Mouse (Mus musculus): ENCODE measurements around the gene Armc5. TPM values are rescaled to one million over a fixed set of nuclear protein-coding genes. Genes with fewer than 3 reads are reported as not detected.

The Armc5 gene
- polyA plus RNA-seq, 1 experiment from 2014 or later, result 12.8 TPM

Small RNA genes lying within 50 kb of the gene (microRNA-seq; reads per million reads assigned to microRNA genes)
- gene Mir3103, result not detected

Other genes starting within 250 kb of the Armc5 start
- 39.1 and 42.6 TPM in 2 replicates for gene Pycard, start 243.5 kb upstream of the Armc5 start, polyA plus RNA-seq (2015; fragmentation: Nextera tagmentation; extraction: Ambion mirVana)
- gene Trim72, start 233.4 kb upstream of the Armc5 start, polyA plus RNA-seq (2015; fragmentation: Nextera tagmentation; extraction: Ambion mirVana), result 0.76 and 1.0 TPM in 2 replicates
- gene Itgam, start 174.7 kb upstream of the Armc5 start, polyA plus RNA-seq (2015; fragmentation: Nextera tagmentation; extraction: Ambion mirVana), result 0.31 and 0.51 TPM in 2 replicates
- not detected in 2 replicates for gene Gm49368, start 174.7 kb upstream of the Armc5 start, polyA plus RNA-seq (2015; fragmentation: Nextera tagmentation; extraction: Ambion mirVana)
- gene Itgax, start 107.8 kb upstream of the Armc5 start, polyA plus RNA-seq (2015; fragmentation: Nextera tagmentation; extraction: Ambion mirVana), result 0.11 and 0.15 TPM in 2 replicates
- gene Itgad, start 83.0 kb upstream of the Armc5 start, polyA plus RNA-seq (2015; fragmentation: Nextera tagmentation; extraction: Ambion mirVana), result 0.25 TPM in 1 of 2 replicates, not detected in the other
- 617 and 701 TPM in 2 replicates for gene Cox6a2, start 31.0 kb upstream of the Armc5 start, polyA plus RNA-seq (2015; fragmentation: Nextera tagmentation; extraction: Ambion mirVana)
- gene 9130023H24Rik, start 689 bp downstream of the Armc5 start, polyA plus RNA-seq (2015; fragmentation: Nextera tagmentation; extraction: Ambion mirVana), result 5.8 and 6.5 TPM in 2 replicates
- 165 and 177 TPM in 2 replicates for gene Tgfb1i1, start 9.5 kb downstream of the Armc5 start, polyA plus RNA-seq (2015; fragmentation: Nextera tagmentation; extraction: Ambion mirVana)
- not detected in 2 replicates for gene Slc5a2, start 28.3 kb downstream of the Armc5 start, polyA plus RNA-seq (2015; fragmentation: Nextera tagmentation; extraction: Ambion mirVana)
- 16.6 and 17.3 TPM in 2 replicates for gene BC017158, start 60.8 kb downstream of the Armc5 start, polyA plus RNA-seq (2015; fragmentation: Nextera tagmentation; extraction: Ambion mirVana)
- gene Rgs10, start 181.4 kb downstream of the Armc5 start, polyA plus RNA-seq (2015; fragmentation: Nextera tagmentation; extraction: Ambion mirVana), result 12.3 and 13.0 TPM in 2 replicates
- gene Tial1, start 224.4 kb downstream of the Armc5 start, polyA plus RNA-seq (2015; fragmentation: Nextera tagmentation; extraction: Ambion mirVana), result 16.4 and 17.9 TPM in 2 replicates